18 mouse cellular contexts compared by ENCODE assay signal in genomic region chr11:25737255-25737654, GRCm38 (mm10).
DNase-seq lines count a peak whose midpoint lies in the region; TF ChIP-seq lines count a peak whose summit lies in the region.
"Had no signal": no experiment of that assay in that cellular context is flagged by ENCODE, and none has a peak within 500 bp of the region (broad histone marks: within the 10 kb centered on the region; RNA-seq: fewer than 3 reads in every experiment).

No protein-coding gene starts in this region.

- peak; percentile 59 for DNase-seq in right cerebral cortex, adult 18-20 months
- DNase-seq in right cerebral cortex, postnatal 4 days: no peak
- DNase-seq in frontal cortex, adult 2 months (ENCODE audit: extremely low spot score in 1 of 2, low spot score in 1 of 2): peak; percentile 75 to 80
- peak in 1 of 2 experiments; percentile 13 for DNase-seq in left cerebral cortex, adult 2 months (ENCODE audit: extremely low spot score in 1 of 2, low spot score in 2 of 2)
- peak; percentile 92 for DNase-seq in telencephalon, adult 2 months (ENCODE audit: low read depth, low spot score)
- no peak for DNase-seq in embryo, embryonic 10.5 days (ENCODE audit: low spot score)
- DNase-seq in cerebellum, postnatal 4 days (ENCODE audit: low spot score in 2 of 2): no peak
- DNase-seq: cerebellum, postnatal 25 days; gastrocnemius, adult 2 months; kidney, adult 8-10 months; kidney, postnatal 4 days; liver, embryonic 13.5 days; thymus, postnatal 36 days had no signal

- H3K4me3 ChIP-seq in left cerebral cortex, adult 2 months: no peak overlapping the region
- H3K4me3 ChIP-seq: erythroblast, embryonic 14.5 days; gastrocnemius, adult 2 months; limb, embryonic 12.5 days; liver, embryonic 13.5 days; midbrain, embryonic 13.5 days; myocyte; neural tube, embryonic 15.5 days had no signal

- intact Hi-C loops in left cerebral cortex, adult 2 months (cut with DNase I): loop anchor here (5.0 to 10.0 kb wide), 2 partner anchors 95 to 382 kb away; no protein-coding TSS in a partner anchor

- TF ChIP-seq CTCF in left cerebral cortex, adult 2 months (IDR thresholded peaks at IDR 0.05): no peak

- H3K27ac ChIP-seq in left cerebral cortex, adult 2 months: peak overlapping the region; percentile 78
- H3K27ac ChIP-seq: gastrocnemius, adult 2 months; limb, embryonic 12.5 days; liver, embryonic 13.5 days; midbrain, embryonic 13.5 days; neural tube, embryonic 15.5 days had no signal

Comparison
In these comparisons a context has a peak if more than half of its experiments do, and no peak if none do; other contexts are left out.
1. DNase-seq: peak in right cerebral cortex, adult 18-20 months (single experiment), frontal cortex, adult 2 months (2 of 2) and telencephalon, adult 2 months (single experiment); none in right cerebral cortex, postnatal 4 days (single experiment), embryo, embryonic 10.5 days (single experiment) and cerebellum, postnatal 4 days (0 of 2).